Mouse (Mus musculus) limb, embryonic 14.5 days (tissue): ENCODE measurements around the gene Bcl6b. TPM values are rescaled to one million over a fixed set of nuclear protein-coding genes. Genes with fewer than 3 reads are reported as not detected.

Experiments
- ATAC-seq: fragments of 200-750 bp; cut with Nextera tagmentation; 2 replicates; pipeline ENCODE4 v1.8.0; 2017; ENCODE audit warnings: low read depth, moderate number of reproducible peaks, moderate TSS enrichment; ENCODE audit not compliant: low FRiP score
- DNase-seq: peaks from one replicate; pipeline ENCODE4 v3.0.0-alpha.2; 2015; ENCODE audit warnings: low spot score
- H3K27ac ChIP-seq: fragments of 300-500 bp; sonication (generic); replicated peaks from 2 replicates; pipeline ENCODE4 v1.5.1; 2014; ENCODE audit warnings: low read depth, mild to moderate bottlenecking, low read length, moderate library complexity, mixed read lengths
- H3K27me3 ChIP-seq: fragments of 300-500 bp; sonication (generic); 2 replicates; pipeline ENCODE4 v1.6.1; 2014; ENCODE audit warnings: low read length, mixed read lengths; ENCODE audit not compliant: control insufficient read depth, insufficient read depth
- H3K36me3 ChIP-seq: fragments of 300-500 bp; sonication (generic); 2 replicates; pipeline ENCODE4 v1.6.1; 2014; ENCODE audit warnings: mild to moderate bottlenecking, low read length, moderate library complexity, mixed read lengths; ENCODE audit not compliant: control insufficient read depth, insufficient read depth
- H3K4me1 ChIP-seq: fragments of 300-500 bp; sonication (generic); 2 replicates; pipeline ENCODE4 v1.6.1; 2014; ENCODE audit warnings: antibody characterized with exemption, low read length, mixed read lengths; ENCODE audit not compliant: control insufficient read depth, insufficient read depth
- H3K4me2 ChIP-seq: fragments of 300-500 bp; sonication (generic); replicated peaks from 2 replicates; pipeline ENCODE4 v1.6.1; 2014; ENCODE audit warnings: low read depth, mild to moderate bottlenecking, low read length, moderate library complexity; ENCODE audit not compliant: severe bottlenecking
- H3K4me3 ChIP-seq: fragments of 300-500 bp; sonication (generic); replicated peaks from 2 replicates; pipeline ENCODE4 v1.5.1; 2014; ENCODE audit warnings: low read length
- H3K9ac ChIP-seq: fragments of 300-500 bp; sonication (generic); 2 replicates; pipeline ENCODE4 v1.6.1; 2014; ENCODE audit warnings: mild to moderate bottlenecking, low read depth, low read length, moderate library complexity; ENCODE audit not compliant: severe bottlenecking
- H3K9me3 ChIP-seq: fragments of 300-500 bp; sonication (generic); 2 replicates; pipeline ENCODE4 v1.6.1; 2016; ENCODE audit warnings: low read length; ENCODE audit not compliant: control insufficient read depth
- POLR2A ChIP-seq: fragments of 200-500 bp; IDR thresholded peaks from 2 replicates; pipeline ENCODE4 v1.8.0; 2012; ENCODE audit warnings: inconsistent platforms, mild to moderate bottlenecking, moderate library complexity, borderline replicate concordance; ENCODE audit not compliant: insufficient read depth, insufficient read length; ENCODE audit errors: extremely low read depth
- WGBS: fragments of 180-500 bp; shearing (Covaris S2); extraction: QIAGEN DNeasy Blood & Tissue Kit; methylation state at CpG from one replicate; pipeline ENCODE4 v1.1.7; 2014; 5-methylcytosine and 5-hydroxymethylcytosine counted together
- microRNA counts: library from miRNA; unstranded; fragments of <30 nt; microRNA quantifications from one replicate; lab custom pipeline; 2016
- microRNA-seq: library from miRNA; unstranded; fragments of <30 nt; microRNA quantifications from one replicate; pipeline ENCODE4, GENCODE M21; 2016
- polyA plus RNA-seq, 2 experiments: library from polyadenylated mRNA; depleted of rRNA in 1 of 2; stranded (reverse) in 1 of 2; unstranded in 1 of 2; fragments of >200 nt; fragmentation: Nextera tagmentation in 1 of 2; extraction: Ambion mirVana in 1 of 2; gene quantifications; 2 replicates each; pipeline versions ENCODE4 v1.2.1 to v1.2.3; 2012 to 2014

Bcl6b gene
- polyA plus RNA-seq, 2 experiments: 12.2 TPM

GRCm38 (mm10) chr11:70180496-70180895 is 49.1 kb downstream of the Bcl6b start:
- ATAC-seq (no peak), DNase-seq (no peak)
- Histone ChIP-seq H3K4me1 (no peaks in the 10 kb centered on the region), H3K9me3 (no peaks in the 10 kb centered on the region), H3K9ac (no peak overlapping the region), H3K36me3 (no peaks in the 10 kb centered on the region), H3K4me3 (no peak overlapping the region), H3K27me3 (no peaks in the 10 kb centered on the region), H3K27ac (no peak overlapping the region), H3K4me2 (no peak overlapping the region)
- WGBS: 88% methylated on average over 4 of the region's 4 CpGs
- TF ChIP-seq POLR2A: no peak

GRCm38 (mm10) chr11:70179401-70179800 is 50.2 kb downstream of the Bcl6b start:
- Histone ChIP-seq H3K4me1 (no peaks in the 10 kb centered on the region), H3K4me2 (peak overlapping the region; percentile 11), H3K9ac (no peak overlapping the region), H3K4me3 (no peak overlapping the region), H3K27ac (no peak overlapping the region), H3K9me3 (no peaks in the 10 kb centered on the region), H3K36me3 (no peaks in the 10 kb centered on the region), H3K27me3 (no peaks in the 10 kb centered on the region)
- ATAC-seq (no peak; the same call in 1 of the 2 replicates), DNase-seq (peak; percentile 14)
- WGBS: 30% methylated on average over 14 of the region's 14 CpGs
- no peak for TF ChIP-seq POLR2A

GRCm38 (mm10) chr11:70178756-70179155 is 50.8 kb downstream of the Bcl6b start:
- no peak overlapping the region for H3K27ac ChIP-seq
- no peak for DNase-seq
- ATAC-seq: no peak
- no peak overlapping the region for H3K4me2 ChIP-seq
- H3K36me3 ChIP-seq: no peaks in the 10 kb centered on the region
- TF ChIP-seq POLR2A: no peak
- no peaks in the 10 kb centered on the region for H3K9me3 ChIP-seq
- H3K4me3 ChIP-seq: no peak overlapping the region
- no peaks in the 10 kb centered on the region for H3K4me1 ChIP-seq
- WGBS: 79% methylated on average over 11 of the region's 11 CpGs
- no peak overlapping the region for H3K9ac ChIP-seq
- no peaks in the 10 kb centered on the region for H3K27me3 ChIP-seq

- Histone ChIP-seq H3K9ac (no peak overlapping the region), H3K27ac (no peak overlapping the region), H3K9me3 (no peaks in the 10 kb centered on the region), H3K4me1 (no peaks in the 10 kb centered on the region), H3K4me3 (no peak overlapping the region), H3K36me3 (no peaks in the 10 kb centered on the region), H3K4me2 (no peak overlapping the region), H3K27me3 (no peaks in the 10 kb centered on the region)
- DNase-seq: no peak
- WGBS: 87% methylated on average over 11 of the region's 11 CpGs
- ATAC-seq: no peak
- TF ChIP-seq POLR2A: no peak
Observed at GRCm38 (mm10) chr11:70178311-70178710, 51.3 kb downstream of the Bcl6b start.

GRCm38 (mm10) chr11:70177647-70178046 is 52.0 kb downstream of the Bcl6b start:
- no peak overlapping the region for H3K4me2 ChIP-seq
- H3K27me3 ChIP-seq: no peaks in the 10 kb centered on the region
- no peaks in the 10 kb centered on the region for H3K4me1 ChIP-seq
- TF ChIP-seq POLR2A: no peak
- DNase-seq (no peak), ATAC-seq (no peak)
- 75% methylated on average over 8 of the region's 8 CpGs for WGBS
- no peak overlapping the region for H3K9ac ChIP-seq
- H3K4me3 ChIP-seq: no peak overlapping the region
- no peaks in the 10 kb centered on the region for H3K9me3 ChIP-seq
- no peaks in the 10 kb centered on the region for H3K36me3 ChIP-seq
- no peak overlapping the region for H3K27ac ChIP-seq

- H3K27ac ChIP-seq: no peak overlapping the region
- no peaks in the 10 kb centered on the region for H3K36me3 ChIP-seq
- 77% methylated on average over 4 of the region's 4 CpGs for WGBS
- no peak overlapping the region for H3K9ac ChIP-seq
- ATAC-seq: no peak
- no peak overlapping the region for H3K4me3 ChIP-seq
- no peak for TF ChIP-seq POLR2A
- no peak for DNase-seq
- no peak overlapping the region for H3K4me2 ChIP-seq
- H3K27me3 ChIP-seq: no peaks in the 10 kb centered on the region
- no peaks in the 10 kb centered on the region for H3K9me3 ChIP-seq
- H3K4me1 ChIP-seq: no peaks in the 10 kb centered on the region
Observed at GRCm38 (mm10) chr11:70174491-70174890, 55.1 kb downstream of the Bcl6b start.

MicroRNAs within 50 kb of the gene (microRNA counts, 519-probe panel; counts per million panel counts)
- not detected for microRNA mmu-miR-195 (lab: Ali Mortazavi, UCI)
- 2,050 counts per million, percentile 28 among the panel's probes with 10 or more counts for microRNA mmu-miR-497 (lab: Ali Mortazavi, UCI)

Small RNAs within 50 kb of the gene (microRNA-seq; reads per million reads assigned to microRNA genes)
- gene Mir195a (816 reads per million, percentile 70 among the genes with 10 or more reads in this experiment), gene Mir497 (not detected), gene Mir497b (not detected)

Other genes with a start within 250 kb of the Bcl6b start
- gene Ctdnep1, start 248.6 kb downstream of the Bcl6b start, polyA plus RNA-seq (2012; rRNA removed): 117 and 125 TPM in 2 replicates
- 38.3 and 40.1 TPM in 2 replicates for gene Ctdnep1, start 248.6 kb downstream of the Bcl6b start, polyA plus RNA-seq (2014; fragmentation: Nextera tagmentation; extraction: Ambion mirVana)
- 101 and 111 TPM in 2 replicates for gene Elp5, start 247.3 kb downstream of the Bcl6b start, polyA plus RNA-seq (2012; rRNA removed)
- gene Elp5, start 247.3 kb downstream of the Bcl6b start, polyA plus RNA-seq (2014; fragmentation: Nextera tagmentation; extraction: Ambion mirVana): 118 and 122 TPM in 2 replicates
- 431 and 477 TPM in 2 replicates for gene Gabarap, start 238.7 kb downstream of the Bcl6b start, polyA plus RNA-seq (2012; rRNA removed)
- gene Gabarap, start 238.7 kb downstream of the Bcl6b start, polyA plus RNA-seq (2014; fragmentation: Nextera tagmentation; extraction: Ambion mirVana): 574 and 593 TPM in 2 replicates
- gene Phf23, start 234.0 kb downstream of the Bcl6b start, polyA plus RNA-seq (2012; rRNA removed): 66.7 and 69.2 TPM in 2 replicates
- 51.7 and 60.5 TPM in 2 replicates for gene Phf23, start 234.0 kb downstream of the Bcl6b start, polyA plus RNA-seq (2014; fragmentation: Nextera tagmentation; extraction: Ambion mirVana)
- gene Dvl2, start 229.2 kb downstream of the Bcl6b start, polyA plus RNA-seq (2012; rRNA removed): 65.4 and 81.0 TPM in 2 replicates
- 40.3 and 47.0 TPM in 2 replicates for gene Dvl2, start 229.2 kb downstream of the Bcl6b start, polyA plus RNA-seq (2014; fragmentation: Nextera tagmentation; extraction: Ambion mirVana)
- gene Acadvl, start 214.4 kb downstream of the Bcl6b start, polyA plus RNA-seq (2012; rRNA removed): 52.9 and 55.4 TPM in 2 replicates
- gene Acadvl, start 214.4 kb downstream of the Bcl6b start, polyA plus RNA-seq (2014; fragmentation: Nextera tagmentation; extraction: Ambion mirVana): 71.8 and 77.0 TPM in 2 replicates
- 89.6 and 99.8 TPM in 2 replicates for gene Dlg4, start 212.9 kb downstream of the Bcl6b start, polyA plus RNA-seq (2012; rRNA removed)
- gene Dlg4, start 212.9 kb downstream of the Bcl6b start, polyA plus RNA-seq (2014; fragmentation: Nextera tagmentation; extraction: Ambion mirVana): 9.7 and 10.0 TPM in 2 replicates
- 1.6 and 2.3 TPM in 2 replicates for gene Asgr1, start 175.7 kb downstream of the Bcl6b start, polyA plus RNA-seq (2012; rRNA removed)
- gene Asgr1, start 175.7 kb downstream of the Bcl6b start, polyA plus RNA-seq (2014; fragmentation: Nextera tagmentation; extraction: Ambion mirVana): 0.99 and 1.2 TPM in 2 replicates
- 0.24 and 0.53 TPM in 2 replicates for gene Asgr2, start 137.2 kb downstream of the Bcl6b start, polyA plus RNA-seq (2012; rRNA removed)
- 0.21 TPM in 1 of 2 replicates, not detected in the other for gene Asgr2, start 137.2 kb downstream of the Bcl6b start, polyA plus RNA-seq (2014; fragmentation: Nextera tagmentation; extraction: Ambion mirVana)
- gene Mgl2, start 99.5 kb downstream of the Bcl6b start, polyA plus RNA-seq (2012; rRNA removed): 0.28 and 1.1 TPM in 2 replicates
- gene Mgl2, start 99.5 kb downstream of the Bcl6b start, polyA plus RNA-seq (2014; fragmentation: Nextera tagmentation; extraction: Ambion mirVana): 0.61 and 1.5 TPM in 2 replicates
- gene Clec10a, start 73.6 kb downstream of the Bcl6b start, polyA plus RNA-seq (2012; rRNA removed): 0.85 and 1.6 TPM in 2 replicates
- gene Clec10a, start 73.6 kb downstream of the Bcl6b start, polyA plus RNA-seq (2014; fragmentation: Nextera tagmentation; extraction: Ambion mirVana): 1.2 and 1.8 TPM in 2 replicates
- 0.79 and 1.3 TPM in 2 replicates for gene Slc16a11, start 17.0 kb downstream of the Bcl6b start, polyA plus RNA-seq (2012; rRNA removed)
- gene Slc16a11, start 17.0 kb downstream of the Bcl6b start, polyA plus RNA-seq (2014; fragmentation: Nextera tagmentation; extraction: Ambion mirVana): 0.21 and 0.47 TPM in 2 replicates
- gene Slc16a13, start 8.7 kb downstream of the Bcl6b start, polyA plus RNA-seq (2012; rRNA removed): 9.3 and 11.1 TPM in 2 replicates
- gene Slc16a13, start 8.7 kb downstream of the Bcl6b start, polyA plus RNA-seq (2014; fragmentation: Nextera tagmentation; extraction: Ambion mirVana): 9.2 and 9.6 TPM in 2 replicates
- 167 and 171 TPM in 2 replicates for gene 0610010K14Rik, start 8.1 kb upstream of the Bcl6b start, polyA plus RNA-seq (2012; rRNA removed)
- 178 and 193 TPM in 2 replicates for gene 0610010K14Rik, start 8.1 kb upstream of the Bcl6b start, polyA plus RNA-seq (2014; fragmentation: Nextera tagmentation; extraction: Ambion mirVana)
- 15.1 and 15.7 TPM in 2 replicates for gene Gm21988, start 10.0 kb upstream of the Bcl6b start, polyA plus RNA-seq (2012; rRNA removed)
- 12.9 and 13.1 TPM in 2 replicates for gene Gm21988, start 10.0 kb upstream of the Bcl6b start, polyA plus RNA-seq (2014; fragmentation: Nextera tagmentation; extraction: Ambion mirVana)
- gene Rnasek, start 10.0 kb upstream of the Bcl6b start, polyA plus RNA-seq (2012; rRNA removed): 54.0 and 63.2 TPM in 2 replicates
- gene Rnasek, start 10.0 kb upstream of the Bcl6b start, polyA plus RNA-seq (2014; fragmentation: Nextera tagmentation; extraction: Ambion mirVana): 171 and 176 TPM in 2 replicates
- gene Alox12, start 25.6 kb upstream of the Bcl6b start, polyA plus RNA-seq (2012; rRNA removed): 7.4 and 7.8 TPM in 2 replicates
- gene Alox12, start 25.6 kb upstream of the Bcl6b start, polyA plus RNA-seq (2014; fragmentation: Nextera tagmentation; extraction: Ambion mirVana): 8.0 and 11.1 TPM in 2 replicates
- gene Alox12e, start 92.8 kb upstream of the Bcl6b start, polyA plus RNA-seq (2012; rRNA removed): 0.04 and 0.09 TPM in 2 replicates
- gene Alox12e, start 92.8 kb upstream of the Bcl6b start, polyA plus RNA-seq (2014; fragmentation: Nextera tagmentation; extraction: Ambion mirVana): 0.12 and 0.26 TPM in 2 replicates
- gene Alox15, start 122.2 kb upstream of the Bcl6b start, polyA plus RNA-seq (2012; rRNA removed): 0.15 and 0.31 TPM in 2 replicates
- 0.25 TPM in 1 of 2 replicates, not detected in the other for gene Alox15, start 122.2 kb upstream of the Bcl6b start, polyA plus RNA-seq (2014; fragmentation: Nextera tagmentation; extraction: Ambion mirVana)
- 37.1 and 45.2 TPM in 2 replicates for gene Pelp1, start 180.2 kb upstream of the Bcl6b start, polyA plus RNA-seq (2012; rRNA removed)
- gene Pelp1, start 180.2 kb upstream of the Bcl6b start, polyA plus RNA-seq (2014; fragmentation: Nextera tagmentation; extraction: Ambion mirVana): 34.8 and 38.1 TPM in 2 replicates
- 48.7 and 53.6 TPM in 2 replicates for gene Arrb2, start 202.8 kb upstream of the Bcl6b start, polyA plus RNA-seq (2012; rRNA removed)
- gene Arrb2, start 202.8 kb upstream of the Bcl6b start, polyA plus RNA-seq (2014; fragmentation: Nextera tagmentation; extraction: Ambion mirVana): 18.5 and 21.5 TPM in 2 replicates
- 27.6 and 32.4 TPM in 2 replicates for gene Med11, start 222.1 kb upstream of the Bcl6b start, polyA plus RNA-seq (2012; rRNA removed)
- 44.8 and 47.4 TPM in 2 replicates for gene Med11, start 222.1 kb upstream of the Bcl6b start, polyA plus RNA-seq (2014; fragmentation: Nextera tagmentation; extraction: Ambion mirVana)
- gene Zmynd15, start 229.6 kb upstream of the Bcl6b start, polyA plus RNA-seq (2012; rRNA removed): 1.1 and 1.4 TPM in 2 replicates
- 0.46 and 0.92 TPM in 2 replicates for gene Zmynd15, start 229.6 kb upstream of the Bcl6b start, polyA plus RNA-seq (2014; fragmentation: Nextera tagmentation; extraction: Ambion mirVana)
- 4.4 and 5.9 TPM in 2 replicates for gene Cxcl16, start 230.2 kb upstream of the Bcl6b start, polyA plus RNA-seq (2012; rRNA removed)
- gene Cxcl16, start 230.2 kb upstream of the Bcl6b start, polyA plus RNA-seq (2014; fragmentation: Nextera tagmentation; extraction: Ambion mirVana): 4.3 and 6.3 TPM in 2 replicates